Mouse (Mus musculus) midbrain, embryonic 16.5 days (tissue): ENCODE measurements at regions not wholly inside any gene's neighbourhood (a gene's known extent, or its start where the extent isn't known, plus 50 kb on each side); places are given as distances from the start of the nearest gene placed in this dataset.
"Not testable (repeated sequence)": the region's sequence is repeated elsewhere in the genome, so short reads cannot be mapped to it uniquely, and the experiment has no call there.

Source experiments
- ATAC-seq: fragments of 200-750 bp; cut with Nextera tagmentation; 2 replicates; pipeline ENCODE4 v1.8.0; 2017; ENCODE audit warnings: moderate TSS enrichment
- H3K27ac ChIP-seq: fragments of 300-500 bp; sonication (generic); 2 replicates; pipeline ENCODE4 v1.5.1; 2014; ENCODE audit warnings: mild to moderate bottlenecking, low read length, mixed read lengths
- H3K27me3 ChIP-seq: fragments of 300-500 bp; sonication (generic); 2 replicates; pipeline ENCODE4 v1.6.1; 2014; ENCODE audit warnings: low read depth, low read length, mixed read lengths; ENCODE audit not compliant: control insufficient read depth, insufficient read depth
- H3K36me3 ChIP-seq: fragments of 300-500 bp; sonication (generic); 2 replicates; pipeline ENCODE4 v1.6.1; 2014; ENCODE audit warnings: mild to moderate bottlenecking, low read length, moderate library complexity, mixed read lengths; ENCODE audit not compliant: control insufficient read depth, insufficient read depth
- H3K4me1 ChIP-seq: fragments of 300-500 bp; sonication (generic); 2 replicates; pipeline ENCODE4 v1.6.1; 2014; ENCODE audit warnings: mild to moderate bottlenecking, low read length, mixed read lengths; ENCODE audit not compliant: control insufficient read depth, insufficient read depth
- H3K4me2 ChIP-seq: fragments of 300-500 bp; sonication (generic); 2 replicates; pipeline ENCODE4 v1.6.1; 2014; ENCODE audit warnings: mild to moderate bottlenecking, low read length, mixed read lengths
- H3K4me3 ChIP-seq: fragments of 300-500 bp; sonication (generic); 2 replicates; pipeline ENCODE4 v1.5.1; 2014; ENCODE audit warnings: low read depth, mild to moderate bottlenecking, low read length, moderate library complexity, mixed read lengths
- H3K9ac ChIP-seq: fragments of 300-500 bp; sonication (generic); 2 replicates; pipeline ENCODE4 v1.6.1; 2014; ENCODE audit warnings: low read depth, low read length, mixed read lengths
- H3K9me3 ChIP-seq: fragments of 300-500 bp; sonication (generic); replicated peaks from 2 replicates; pipeline ENCODE4 v1.6.1; 2014; ENCODE audit warnings: mild to moderate bottlenecking, low read length, mixed read lengths; ENCODE audit not compliant: control insufficient read depth, poor library complexity, severe bottlenecking
- WGBS: fragments of 180-500 bp; shearing (Covaris S2); extraction: QIAGEN DNeasy Blood & Tissue Kit; methylation state at CpG from one replicate; pipeline ENCODE4 v1.1.7; 2014; 5-methylcytosine and 5-hydroxymethylcytosine counted together

DNA sequence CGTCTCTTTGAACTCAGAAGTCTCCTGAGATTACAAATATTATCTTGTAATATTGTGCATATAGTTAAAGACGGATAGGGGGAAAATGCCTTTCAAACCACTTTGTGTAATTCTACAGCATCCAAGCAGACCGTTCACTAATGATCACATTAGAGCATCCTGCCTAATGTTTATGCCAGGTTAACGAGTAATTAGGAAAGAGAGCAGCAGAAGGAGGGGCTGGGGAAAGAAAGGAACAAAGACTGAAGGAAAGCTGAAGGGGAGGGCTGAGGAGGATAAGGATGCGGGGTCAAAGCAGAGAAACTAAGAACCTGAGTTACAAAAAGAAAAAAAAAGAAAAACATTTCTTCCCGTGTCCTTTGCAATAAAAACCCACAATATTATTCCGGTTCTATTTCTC, 226.7 kb upstream of the Gpc6 start:
- ATAC-seq = no peak
- no peaks in the 10 kb centered on the region for H3K9me3 ChIP-seq
- H3K4me3 ChIP-seq = no peak overlapping the region
- H3K9ac ChIP-seq = no peak overlapping the region
- H3K4me1 ChIP-seq = no peaks in the 10 kb centered on the region
- WGBS = 67% methylated on average over 7 of the region's 7 CpGs
- no peak overlapping the region for H3K4me2 ChIP-seq
- H3K27me3 ChIP-seq = no peaks in the 10 kb centered on the region
- no peaks in the 10 kb centered on the region for H3K36me3 ChIP-seq
- H3K27ac ChIP-seq = no peak overlapping the region

DNA sequence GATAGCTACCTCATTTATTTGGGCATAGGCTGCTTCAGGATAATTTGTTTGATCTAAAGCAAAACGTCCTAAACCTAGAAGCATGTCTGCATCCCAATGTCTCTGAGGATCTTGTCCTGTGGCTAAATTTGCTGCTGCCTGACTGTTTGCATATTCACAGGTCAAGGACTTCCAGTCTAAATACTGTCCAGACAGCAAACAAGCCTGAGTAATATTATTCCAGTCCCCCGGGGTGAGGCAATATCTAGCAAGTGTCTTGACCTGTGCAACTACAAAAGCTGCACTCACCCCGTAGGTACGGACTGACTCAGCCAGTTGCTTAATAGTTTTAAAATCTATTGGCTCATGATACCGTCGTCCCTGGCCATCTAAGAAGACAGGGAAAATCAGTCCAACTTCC, 190.5 kb upstream of the Gpc6 start:
- H3K4me2 ChIP-seq, H3K4me1 ChIP-seq, H3K9me3 ChIP-seq, ATAC-seq, H3K27me3 ChIP-seq, H3K36me3 ChIP-seq, H3K27ac ChIP-seq, H3K9ac ChIP-seq, H3K4me3 ChIP-seq: not testable (repeated sequence)
- 83% methylated on average over 6 of the region's 6 CpGs for WGBS

DNA sequence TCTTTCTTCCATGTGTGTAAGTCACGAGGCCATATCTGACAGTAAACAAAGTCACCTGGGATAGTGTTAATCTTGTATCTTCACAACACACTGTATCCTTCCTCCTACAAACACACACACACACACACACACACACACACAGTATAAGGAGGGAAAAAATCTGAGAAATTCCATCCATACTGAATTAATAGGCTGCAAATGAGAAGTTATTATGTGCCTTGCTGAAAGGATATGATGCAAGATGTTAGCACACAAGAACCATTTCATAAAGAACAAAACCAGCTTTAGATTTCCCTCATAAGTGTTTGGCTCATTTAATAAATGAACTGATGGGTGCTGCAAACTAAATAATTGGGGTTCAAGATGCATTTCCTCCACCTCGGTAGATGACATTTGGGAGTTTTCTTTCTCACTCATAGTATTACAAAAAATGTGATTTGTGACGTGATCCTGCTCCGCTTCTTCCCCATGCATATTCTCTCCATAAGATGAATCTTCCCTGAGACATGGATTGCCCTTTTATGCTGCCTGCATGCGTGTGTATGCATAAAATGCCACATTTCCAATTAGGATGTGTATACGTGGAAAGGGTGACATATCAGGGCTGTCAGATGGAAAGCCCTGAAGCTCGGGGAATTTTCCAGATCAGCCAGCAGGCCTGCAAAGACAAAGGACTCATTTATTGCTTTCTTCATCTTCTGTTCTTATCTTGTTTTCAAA, 170.5 kb upstream of the Gpc6 start:
- no peak overlapping the region for H3K4me2 ChIP-seq
- no peak overlapping the region for H3K9ac ChIP-seq
- H3K36me3 ChIP-seq = no peaks in the 10 kb centered on the region
- H3K4me1 ChIP-seq = no peaks in the 10 kb centered on the region
- no peak overlapping the region for H3K27ac ChIP-seq
- no peak overlapping the region for H3K4me3 ChIP-seq
- H3K9me3 ChIP-seq = no peaks in the 10 kb centered on the region
- WGBS = 75% methylated on average over 7 of the region's 7 CpGs
- H3K27me3 ChIP-seq = no peaks in the 10 kb centered on the region
- no peak for ATAC-seq

DNA sequence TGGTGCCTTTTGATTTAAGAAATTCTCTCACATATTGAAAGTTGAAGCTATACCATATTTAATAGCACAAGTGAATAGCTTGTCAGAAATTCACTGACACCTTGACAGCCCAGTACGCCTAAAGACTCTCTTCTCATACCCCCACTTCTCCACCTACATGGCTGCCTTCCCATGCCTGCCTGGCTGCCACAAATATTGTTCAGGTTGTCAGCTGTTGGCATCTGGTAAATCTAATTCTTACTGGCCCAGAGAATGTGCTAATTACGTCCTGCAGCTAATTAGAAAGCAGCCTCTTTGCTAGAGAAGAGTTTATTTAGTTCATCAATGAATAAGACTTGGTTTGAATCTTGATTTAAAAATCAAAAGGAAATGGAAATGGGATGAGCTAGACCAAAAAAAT, 163.7 kb upstream of the Gpc6 start:
- H3K9me3 ChIP-seq = no peaks in the 10 kb centered on the region
- H3K4me2 ChIP-seq = no peak overlapping the region
- H3K27ac ChIP-seq = no peak overlapping the region
- no peaks in the 10 kb centered on the region for H3K27me3 ChIP-seq
- H3K9ac ChIP-seq = no peak overlapping the region
- no peak for ATAC-seq
- H3K36me3 ChIP-seq = no peaks in the 10 kb centered on the region
- 68% methylated on average over 2 of the region's 2 CpGs for whole genome bisulfite sequencing
- H3K4me1 ChIP-seq = no peaks in the 10 kb centered on the region
- no peak overlapping the region for H3K4me3 ChIP-seq

- H3K9me3 ChIP-seq = no peaks in the 10 kb centered on the region
- 89% methylated on average over 4 of the region's 4 CpGs for WGBS
- no peak for ATAC-seq
- no peak overlapping the region for H3K4me3 ChIP-seq
- H3K9ac ChIP-seq = no peak overlapping the region
- no peaks in the 10 kb centered on the region for H3K36me3 ChIP-seq
- no peak overlapping the region for H3K27ac ChIP-seq
- no peaks in the 10 kb centered on the region for H3K4me1 ChIP-seq
- H3K27me3 ChIP-seq = no peaks in the 10 kb centered on the region
- H3K4me2 ChIP-seq = no peak overlapping the region
These were observed 154.0 kb upstream of the Gpc6 start for GRCm38 (mm10) chr14:116771120-116771519.

DNA sequence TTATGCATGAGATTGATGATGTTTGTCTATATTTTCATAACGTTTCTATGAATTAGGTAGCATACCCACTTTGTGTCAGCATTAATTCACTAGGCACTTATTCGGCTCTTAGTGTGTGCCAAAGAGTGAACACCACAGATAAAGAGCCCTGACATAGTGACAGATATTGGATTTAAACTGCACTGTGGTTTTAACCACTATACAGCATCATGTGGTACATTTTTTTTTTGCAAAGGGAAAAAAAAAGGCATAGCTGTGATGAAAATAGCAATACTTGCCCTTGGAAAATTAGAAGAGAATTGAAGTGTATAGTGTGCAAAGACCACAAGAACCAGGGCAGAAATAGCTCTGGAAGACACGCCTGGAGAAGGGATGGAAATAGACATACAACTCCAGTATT, 153.4 kb upstream of the Gpc6 start:
- Histone ChIP-seq H3K36me3 (no peaks in the 10 kb centered on the region), H3K27me3 (no peaks in the 10 kb centered on the region), H3K9me3 (no peaks in the 10 kb centered on the region), H3K4me2 (no peak overlapping the region), H3K27ac (no peak overlapping the region), H3K9ac (no peak overlapping the region), H3K4me3 (no peak overlapping the region), H3K4me1 (no peaks in the 10 kb centered on the region)
- no peak for ATAC-seq
- 84% methylated on average over 3 of the region's 3 CpGs for WGBS

DNA sequence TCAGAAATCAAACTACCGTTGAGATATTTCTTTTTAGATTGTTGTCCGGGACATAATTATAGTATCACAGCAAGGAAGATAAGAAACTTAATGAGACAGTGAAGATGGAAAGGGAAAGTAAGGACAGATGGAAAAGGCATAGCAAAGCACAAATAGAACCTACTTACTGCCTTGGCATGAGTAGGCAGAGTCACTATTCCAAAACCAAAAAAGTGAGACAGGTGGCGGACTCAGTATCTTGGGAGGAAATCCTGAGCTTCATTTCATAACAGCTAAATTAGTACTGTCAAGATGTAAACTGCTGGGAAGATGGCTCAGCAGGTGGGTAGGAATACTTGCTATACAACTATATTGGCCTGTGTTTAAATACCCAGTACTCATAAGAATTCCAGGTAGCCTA, 145.5 kb upstream of the Gpc6 start:
- Histone ChIP-seq H3K4me1 (no peaks in the 10 kb centered on the region), H3K4me3 (no peak overlapping the region), H3K36me3 (no peaks in the 10 kb centered on the region), H3K9me3 (no peaks in the 10 kb centered on the region), H3K27ac (no peak overlapping the region), H3K27me3 (no peaks in the 10 kb centered on the region), H3K4me2 (no peak overlapping the region), H3K9ac (no peak overlapping the region)
- no peak for ATAC-seq
- WGBS = 95% methylated on average over 3 of the region's 3 CpGs

- H3K36me3 ChIP-seq = no peaks in the 10 kb centered on the region
- 65% methylated on average over 3 of the region's 3 CpGs for WGBS
- no peaks in the 10 kb centered on the region for H3K27me3 ChIP-seq
- H3K9me3 ChIP-seq = no peaks in the 10 kb centered on the region
- no peak overlapping the region for H3K27ac ChIP-seq
- no peak overlapping the region for H3K4me2 ChIP-seq
- no peak overlapping the region for H3K4me3 ChIP-seq
- no peaks in the 10 kb centered on the region for H3K4me1 ChIP-seq
- H3K9ac ChIP-seq = no peak overlapping the region
- ATAC-seq = peak; percentile 28; the same call in 1 of the 2 replicates
These were observed 141.3 kb upstream of the Gpc6 start for GRCm38 (mm10) chr14:116783840-116784239.

- no peaks in the 10 kb centered on the region for H3K36me3 ChIP-seq
- WGBS = 76% methylated on average over 3 of the region's 3 CpGs
- no peak overlapping the region for H3K4me3 ChIP-seq
- no peaks in the 10 kb centered on the region for H3K4me1 ChIP-seq
- no peak overlapping the region for H3K9ac ChIP-seq
- no peak overlapping the region for H3K27ac ChIP-seq
- H3K9me3 ChIP-seq = no peaks in the 10 kb centered on the region
- no peaks in the 10 kb centered on the region for H3K27me3 ChIP-seq
- ATAC-seq = no peak
- no peak overlapping the region for H3K4me2 ChIP-seq
These were observed 118.6 kb upstream of the Gpc6 start for GRCm38 (mm10) chr14:116806504-116806903.
